Mouse (Mus musculus): Measurements from ENCODE around the gene Gm32717. TPM values are rescaled to one million over a fixed set of nuclear protein-coding genes. Genes with fewer than 3 reads are reported as not detected.
"Not testable (repeated sequence)": the region's sequence is repeated elsewhere in the genome, so short reads cannot be mapped to it uniquely, and the experiment has no call there.

Gm32717 gene
- polyA plus RNA-seq (2014; fragmentation: Nextera tagmentation; extraction: Ambion mirVana): not detected in 2 replicates

DNA sequence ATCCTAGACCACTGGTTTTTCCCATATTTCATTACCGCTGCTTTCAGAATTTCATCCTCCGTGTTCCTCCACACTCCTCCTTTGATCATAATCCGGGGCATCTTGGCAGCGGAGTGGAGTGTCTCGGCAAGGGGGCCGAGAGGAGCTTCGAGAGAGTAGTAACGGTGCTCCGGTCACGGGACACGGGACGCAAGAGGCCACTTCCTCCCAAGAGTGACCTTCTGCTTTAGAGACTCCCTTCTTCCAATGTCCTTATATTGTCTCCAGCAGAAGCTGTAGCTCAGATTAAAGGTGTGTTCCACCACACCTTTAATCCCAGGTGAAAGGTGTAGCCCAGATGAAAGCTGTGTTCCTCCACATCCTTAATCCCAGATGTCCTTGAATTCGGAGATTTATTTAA is at the start of gene Gm32717:
Gene Gm32717, minus strand, starts transcription at position 101 of the 400 bp plus-strand sequence.
- not testable (repeated sequence) for H3K9me3 ChIP-seq (ENCODE audit: control insufficient read depth, low read depth, low read length); H3K4me1 ChIP-seq (ENCODE audit: control insufficient read depth, insufficient read depth, low read length); H3K4me3 ChIP-seq (ENCODE audit: low read depth, low read length); ATAC-seq (ENCODE audit: insufficient number of reproducible peaks, insufficient read depth, low FRiP score, low read depth); H3K27ac ChIP-seq (ENCODE audit: low read length); H3K9ac ChIP-seq (replicated peaks; ENCODE audit: low read depth, low read length); H3K36me3 ChIP-seq (ENCODE audit: control insufficient read depth, insufficient read depth, low read length); H3K27me3 ChIP-seq (ENCODE audit: control insufficient read depth, insufficient read depth, low read length); H3K4me2 ChIP-seq (replicated peaks; ENCODE audit: low read depth, low read length)
- WGBS: no CpG with 5 or more reads among the region's 13 CpGs

DNA sequence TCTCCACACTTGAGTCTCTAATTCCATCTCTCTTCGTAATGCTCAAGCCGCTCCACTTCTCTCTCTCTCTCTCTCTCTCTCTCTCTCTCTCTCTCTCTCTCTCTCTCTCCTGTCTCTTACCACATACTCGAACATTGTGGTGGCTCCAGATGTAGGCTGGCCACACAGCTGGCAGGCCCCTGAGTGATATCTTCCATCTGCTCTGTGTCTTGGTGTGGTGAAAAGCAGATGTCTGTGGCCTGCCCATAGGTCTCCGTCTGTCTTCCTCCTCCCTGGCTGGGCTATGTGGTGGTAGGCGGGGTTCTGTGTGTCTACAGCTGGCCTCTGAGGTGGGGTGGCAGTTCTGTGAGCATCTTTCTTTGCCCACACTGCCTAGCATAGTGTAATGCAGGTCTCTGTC is 42.4 kb upstream of the Gm32717 start:
- WGBS: 89% methylated on average over 3 of the region's 5 CpGs
- 0 out of 2 replicates have a peak, but pooled peaks have one; percentile 2 for ATAC-seq (ENCODE audit: insufficient number of reproducible peaks, insufficient read depth, low FRiP score, low read depth)
- not testable (repeated sequence) for H3K4me2 ChIP-seq (replicated peaks; ENCODE audit: low read depth, low read length)

DNA sequence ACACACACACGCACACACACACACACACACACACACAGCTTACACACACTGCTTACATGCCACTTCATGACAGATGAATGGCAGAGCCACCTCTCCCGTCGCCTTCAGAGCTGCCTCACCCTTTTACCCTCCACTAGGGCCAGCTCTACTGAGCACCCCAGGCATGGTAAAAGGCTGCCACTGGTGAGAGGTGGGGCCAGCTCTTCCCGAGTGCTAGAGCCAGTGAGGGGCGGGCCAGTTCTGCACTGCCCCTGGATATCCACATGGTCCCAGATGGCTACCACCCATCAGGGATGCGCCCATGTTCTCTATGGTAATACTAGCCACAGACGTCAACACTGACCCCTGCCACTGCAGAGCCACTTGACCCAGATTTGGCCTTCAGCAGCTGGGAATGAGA is 42.0 kb upstream of the Gm32717 start:
- not testable (repeated sequence) for H3K4me3 ChIP-seq (ENCODE audit: low read depth, low read length); H3K27me3 ChIP-seq (ENCODE audit: control insufficient read depth, insufficient read depth, low read length); H3K9me3 ChIP-seq (ENCODE audit: control insufficient read depth, low read depth, low read length); H3K36me3 ChIP-seq (ENCODE audit: control insufficient read depth, insufficient read depth, low read length); H3K27ac ChIP-seq (ENCODE audit: low read length); H3K4me2 ChIP-seq (replicated peaks; ENCODE audit: low read depth, low read length); H3K4me1 ChIP-seq (ENCODE audit: control insufficient read depth, insufficient read depth, low read length); H3K9ac ChIP-seq (replicated peaks; ENCODE audit: low read depth, low read length)
- WGBS: 81% methylated on average over 5 of the region's 7 CpGs
- ATAC-seq (ENCODE audit: insufficient number of reproducible peaks, insufficient read depth, low FRiP score, low read depth): 0 out of 2 replicates have a peak, but pooled peaks have one; percentile 6

More for the DNA sequence above, 42.4 kb upstream of the Gm32717 start:
- not testable (repeated sequence) for H3K27ac ChIP-seq (ENCODE audit: low read length); H3K9me3 ChIP-seq (ENCODE audit: control insufficient read depth, low read depth, low read length); H3K36me3 ChIP-seq (ENCODE audit: control insufficient read depth, insufficient read depth, low read length); H3K9ac ChIP-seq (replicated peaks; ENCODE audit: low read depth, low read length); H3K27me3 ChIP-seq (ENCODE audit: control insufficient read depth, insufficient read depth, low read length); H3K4me3 ChIP-seq (ENCODE audit: low read depth, low read length); H3K4me1 ChIP-seq (ENCODE audit: control insufficient read depth, insufficient read depth, low read length)

DNA sequence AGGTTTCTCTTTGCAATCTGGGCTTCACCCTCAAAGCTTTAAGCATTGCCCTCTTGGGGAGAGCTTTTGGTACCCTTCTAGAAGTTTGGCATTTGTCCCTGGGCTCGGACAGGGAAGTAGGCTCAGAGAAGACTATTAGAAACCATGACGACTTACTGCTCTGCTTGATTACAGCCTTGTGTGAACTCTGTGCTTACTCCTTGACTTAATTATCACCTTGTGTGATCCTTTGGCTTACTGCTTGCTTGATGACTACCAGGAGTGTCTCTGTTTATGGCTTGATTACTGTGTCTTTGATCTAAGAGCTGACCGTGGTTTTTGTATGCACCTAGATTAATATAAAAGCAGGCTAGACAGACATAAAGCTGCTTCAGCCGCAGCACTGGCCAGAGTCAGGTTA is 37.5 kb upstream of the Gm32717 start:
- not testable (repeated sequence) for H3K27ac ChIP-seq (ENCODE audit: low read length); H3K36me3 ChIP-seq (ENCODE audit: control insufficient read depth, insufficient read depth, low read length); H3K9me3 ChIP-seq (ENCODE audit: control insufficient read depth, low read depth, low read length); H3K4me1 ChIP-seq (ENCODE audit: control insufficient read depth, insufficient read depth, low read length); H3K4me3 ChIP-seq (ENCODE audit: low read depth, low read length); H3K27me3 ChIP-seq (ENCODE audit: control insufficient read depth, insufficient read depth, low read length); H3K9ac ChIP-seq (replicated peaks; ENCODE audit: low read depth, low read length); H3K4me2 ChIP-seq (replicated peaks; ENCODE audit: low read depth, low read length); ATAC-seq (ENCODE audit: insufficient number of reproducible peaks, insufficient read depth, low FRiP score, low read depth)
- WGBS: no CpG with 5 or more reads among the region's 4 CpGs

DNA sequence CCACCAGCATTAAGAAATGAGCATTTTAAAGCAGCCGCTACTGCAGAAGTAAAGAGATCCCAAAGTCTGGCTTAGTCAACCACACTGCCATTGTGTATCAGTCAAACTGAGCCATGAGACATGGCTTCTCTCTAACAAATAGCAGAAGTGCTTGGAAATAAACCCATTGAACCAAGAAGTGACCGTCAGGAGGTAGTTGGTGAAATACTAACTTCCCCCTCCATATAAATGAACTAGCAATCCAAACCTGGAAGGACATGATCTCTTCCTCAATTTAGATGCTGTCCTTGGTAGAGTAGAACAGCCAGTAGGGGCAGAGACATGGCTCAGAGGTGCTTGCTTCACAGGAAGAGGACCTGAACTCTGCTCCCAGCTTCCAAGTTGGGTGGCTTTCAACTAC is 30.8 kb upstream of the Gm32717 start:
- H3K4me1 ChIP-seq (ENCODE audit: control insufficient read depth, insufficient read depth, low read length): not testable (repeated sequence)

DNA sequence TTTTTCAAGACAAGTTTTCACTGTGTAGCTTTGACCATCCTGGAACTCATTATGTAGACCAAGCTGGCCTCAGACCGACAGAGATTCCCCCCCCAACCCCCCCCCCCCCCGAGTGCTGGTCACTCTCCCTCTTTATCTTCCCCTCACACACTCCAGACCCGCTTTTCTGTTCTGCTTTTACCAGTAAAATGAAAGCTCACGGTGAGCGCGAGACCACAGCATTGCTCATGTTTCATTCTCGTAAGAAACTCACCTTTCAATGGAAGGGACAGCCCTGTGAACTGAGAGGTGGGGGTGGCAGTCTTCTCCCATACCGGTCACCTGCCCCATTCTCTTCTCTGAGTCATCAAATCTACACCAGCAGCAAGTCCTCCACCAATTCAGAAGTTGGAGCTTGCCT is 28.2 kb upstream of the Gm32717 start:
- H3K36me3 ChIP-seq (ENCODE audit: control insufficient read depth, insufficient read depth, low read length); H3K4me1 ChIP-seq (ENCODE audit: control insufficient read depth, insufficient read depth, low read length); ATAC-seq (ENCODE audit: insufficient number of reproducible peaks, insufficient read depth, low FRiP score, low read depth); H3K27me3 ChIP-seq (ENCODE audit: control insufficient read depth, insufficient read depth, low read length); H3K4me2 ChIP-seq (replicated peaks; ENCODE audit: low read depth, low read length); H3K4me3 ChIP-seq (ENCODE audit: low read depth, low read length); H3K9ac ChIP-seq (replicated peaks; ENCODE audit: low read depth, low read length); H3K27ac ChIP-seq (ENCODE audit: low read length); H3K9me3 ChIP-seq (ENCODE audit: control insufficient read depth, low read depth, low read length): not testable (repeated sequence)
- 100% methylated on average over 1 of the region's 8 CpGs for WGBS

More for the DNA sequence above, 30.8 kb upstream of the Gm32717 start:
- H3K36me3 ChIP-seq (ENCODE audit: control insufficient read depth, insufficient read depth, low read length); H3K4me2 ChIP-seq (replicated peaks; ENCODE audit: low read depth, low read length); H3K27me3 ChIP-seq (ENCODE audit: control insufficient read depth, insufficient read depth, low read length); H3K27ac ChIP-seq (ENCODE audit: low read length); H3K9me3 ChIP-seq (ENCODE audit: control insufficient read depth, low read depth, low read length); ATAC-seq (ENCODE audit: insufficient number of reproducible peaks, insufficient read depth, low FRiP score, low read depth); H3K9ac ChIP-seq (replicated peaks; ENCODE audit: low read depth, low read length); H3K4me3 ChIP-seq (ENCODE audit: low read depth, low read length): not testable (repeated sequence)
- WGBS: 100% methylated on average over 1 of the region's 2 CpGs

DNA sequence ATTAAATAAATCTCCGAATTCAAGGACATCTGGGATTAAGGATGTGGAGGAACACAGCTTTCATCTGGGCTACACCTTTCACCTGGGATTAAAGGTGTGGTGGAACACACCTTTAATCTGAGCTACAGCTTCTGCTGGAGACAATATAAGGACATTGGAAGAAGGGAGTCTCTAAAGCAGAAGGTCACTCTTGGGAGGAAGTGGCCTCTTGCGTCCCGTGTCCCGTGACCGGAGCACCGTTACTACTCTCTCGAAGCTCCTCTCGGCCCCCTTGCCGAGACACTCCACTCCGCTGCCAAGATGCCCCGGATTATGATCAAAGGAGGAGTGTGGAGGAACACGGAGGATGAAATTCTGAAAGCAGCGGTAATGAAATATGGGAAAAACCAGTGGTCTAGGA is 17.8 kb upstream of the Gm32717 start, which contains the start of gene Gm32802:
Gene Gm32802, plus strand, starts transcription at position 301 of the 400 bp plus-strand sequence.
- H3K36me3 ChIP-seq (ENCODE audit: control insufficient read depth, insufficient read depth, low read length); H3K9me3 ChIP-seq (ENCODE audit: control insufficient read depth, low read depth, low read length); H3K27me3 ChIP-seq (ENCODE audit: control insufficient read depth, insufficient read depth, low read length); H3K4me2 ChIP-seq (replicated peaks; ENCODE audit: low read depth, low read length); H3K4me3 ChIP-seq (ENCODE audit: low read depth, low read length); ATAC-seq (ENCODE audit: insufficient number of reproducible peaks, insufficient read depth, low FRiP score, low read depth); H3K4me1 ChIP-seq (ENCODE audit: control insufficient read depth, insufficient read depth, low read length); H3K27ac ChIP-seq (ENCODE audit: low read length); H3K9ac ChIP-seq (replicated peaks; ENCODE audit: low read depth, low read length): not testable (repeated sequence)
- WGBS: no CpG with 5 or more reads among the region's 13 CpGs

DNA sequence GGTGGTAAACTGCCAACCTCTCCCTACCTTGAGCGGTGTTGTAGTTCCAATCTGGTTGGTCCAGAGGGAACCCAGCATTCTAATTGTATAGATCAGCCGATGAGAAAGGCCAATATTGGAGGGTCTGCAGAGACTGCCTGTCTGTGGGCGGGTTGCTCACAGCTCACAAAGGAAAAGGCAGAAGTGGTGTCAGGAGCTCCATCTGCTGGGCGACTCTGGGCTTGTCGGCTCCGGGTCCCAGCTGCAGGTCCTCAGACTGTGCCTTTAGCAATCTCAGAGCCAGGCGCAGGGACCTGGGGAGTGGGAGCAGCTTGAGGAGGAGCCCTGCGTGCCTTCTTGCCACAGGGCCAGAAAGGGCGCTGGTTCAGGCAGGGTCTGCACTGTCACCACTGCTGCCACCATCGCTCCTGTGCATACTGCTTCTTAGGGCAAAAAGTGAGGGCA is 10.3 kb upstream of the Gm32717 start:
- Histone ChIP-seq H3K9me3 (ENCODE audit: control insufficient read depth, low read depth, low read length) (no peaks in the 10 kb centered on the region), H3K4me3 (ENCODE audit: low read depth, low read length) (no peak overlapping the region), H3K36me3 (ENCODE audit: control insufficient read depth, insufficient read depth, low read length) (no peaks in the 10 kb centered on the region), H3K9ac (replicated peaks; ENCODE audit: low read depth, low read length) (no peak overlapping the region), H3K4me2 (replicated peaks; ENCODE audit: low read depth, low read length) (no peak overlapping the region), H3K27me3 (ENCODE audit: control insufficient read depth, insufficient read depth, low read length) (no peaks in the 10 kb centered on the region), H3K27ac (ENCODE audit: low read length) (no peak overlapping the region), H3K4me1 (ENCODE audit: control insufficient read depth, insufficient read depth, low read length) (no peaks in the 10 kb centered on the region)
- 32% methylated on average over 10 of the region's 10 CpGs for WGBS
- ATAC-seq (ENCODE audit: insufficient number of reproducible peaks, insufficient read depth, low FRiP score, low read depth): no peak

DNA sequence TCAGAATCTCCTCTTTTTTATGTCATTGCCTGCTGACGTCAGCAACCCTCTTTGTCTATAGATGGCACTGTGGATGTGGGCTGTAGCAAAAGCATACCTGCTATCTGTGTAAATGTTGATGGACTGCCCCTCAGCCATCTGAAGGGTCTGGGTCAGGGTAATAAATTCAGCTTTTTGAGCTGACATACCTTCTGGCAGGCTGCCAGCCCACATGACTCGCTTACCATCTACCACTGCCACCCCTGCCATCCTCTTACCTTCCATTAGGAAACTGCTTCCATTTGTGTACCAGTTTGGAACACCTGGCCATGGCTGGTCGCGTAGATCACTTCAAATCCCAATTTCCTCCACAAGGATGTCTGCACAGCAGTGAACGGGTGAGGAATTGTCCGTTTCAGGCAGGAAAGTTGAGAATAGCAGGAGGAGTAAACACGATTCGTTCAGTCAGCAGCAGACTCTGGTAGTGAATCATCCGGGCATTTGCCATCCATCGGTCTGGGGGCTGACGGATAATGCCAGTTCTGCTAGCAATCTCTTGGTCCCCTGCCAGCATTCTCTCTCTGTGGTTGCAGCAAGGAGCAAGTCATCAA is 8.5 kb upstream of the Gm32717 start:
- not testable (repeated sequence) for H3K9ac ChIP-seq (replicated peaks; ENCODE audit: low read depth, low read length); H3K9me3 ChIP-seq (ENCODE audit: control insufficient read depth, low read depth, low read length)
- WGBS: 61% methylated on average over 11 of the region's 11 CpGs

More for the DNA sequence above, 8.5 kb upstream of the Gm32717 start:
- not testable (repeated sequence) for H3K36me3 ChIP-seq (ENCODE audit: control insufficient read depth, insufficient read depth, low read length); ATAC-seq (ENCODE audit: insufficient number of reproducible peaks, insufficient read depth, low FRiP score, low read depth); H3K27ac ChIP-seq (ENCODE audit: low read length); H3K4me1 ChIP-seq (ENCODE audit: control insufficient read depth, insufficient read depth, low read length); H3K4me3 ChIP-seq (ENCODE audit: low read depth, low read length); H3K4me2 ChIP-seq (replicated peaks; ENCODE audit: low read depth, low read length); H3K27me3 ChIP-seq (ENCODE audit: control insufficient read depth, insufficient read depth, low read length)

Data from stomach, embryonic 14.5 days (tissue).